Mouse (Mus musculus): ENCODE results near the gene Gpam. TPM values are rescaled to one million over a fixed set of nuclear protein-coding genes. Genes with fewer than 3 reads are reported as not detected.

The Gpam gene
- total RNA-seq, 2 experiments from 2014 or later: 40.9 to 44.5 TPM

DNA sequence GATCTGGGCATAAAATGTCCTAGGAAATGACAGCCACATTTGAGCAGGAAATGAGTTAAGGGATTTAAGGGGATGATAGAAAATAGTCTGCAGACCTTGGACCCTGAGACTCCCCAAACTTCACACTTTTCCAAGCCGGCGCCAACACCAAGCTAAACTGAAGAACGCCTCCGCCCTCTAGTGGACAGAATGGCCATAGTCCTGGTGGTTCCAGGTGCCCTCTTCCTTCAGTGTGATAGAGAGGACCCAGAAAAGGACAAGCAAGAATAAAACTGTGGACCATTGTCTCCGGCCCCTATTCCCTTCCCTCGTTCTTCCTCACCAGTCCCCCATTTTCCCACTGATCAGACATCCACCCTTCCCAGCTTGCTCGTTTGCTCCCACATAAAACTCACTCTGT is 66.1 kb downstream of the Gpam start:
- peak; percentile 89 for TF ChIP-seq CTCF (conservative IDR thresholded peaks at IDR 0.05)
- peak; percentile 60 to 78 for DNase-seq (ENCODE audit: low spot score in 2 of 2)
- no peak overlapping the region for H3K4me3 ChIP-seq
- no peak overlapping the region for H3K27ac ChIP-seq

DNA sequence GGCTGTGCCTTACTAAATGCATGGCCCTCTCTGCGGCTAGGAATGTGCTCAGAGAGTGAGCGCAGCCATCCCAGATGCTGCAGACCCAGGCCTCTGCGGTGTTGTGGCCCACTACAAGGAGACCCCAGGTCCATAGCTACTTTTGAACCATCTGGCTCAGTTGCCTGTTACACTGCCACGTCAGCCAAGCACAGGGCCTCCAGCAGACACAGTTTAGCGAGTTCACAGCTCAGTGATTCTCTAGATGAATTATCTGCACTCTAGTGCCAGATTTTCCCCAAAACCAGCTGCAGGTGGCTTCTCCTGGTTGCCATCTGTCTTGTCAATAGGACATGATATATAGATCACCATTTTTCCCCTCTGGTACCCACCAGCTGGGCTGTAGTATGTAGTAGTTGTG is 69.6 kb downstream of the Gpam start:
- Histone ChIP-seq H3K4me3 (no peak overlapping the region), H3K27ac (no peak overlapping the region)
- no peak for DNase-seq (ENCODE audit: low spot score in 2 of 2)
- no peak for TF ChIP-seq CTCF (conservative IDR thresholded peaks at IDR 0.05)

DNA sequence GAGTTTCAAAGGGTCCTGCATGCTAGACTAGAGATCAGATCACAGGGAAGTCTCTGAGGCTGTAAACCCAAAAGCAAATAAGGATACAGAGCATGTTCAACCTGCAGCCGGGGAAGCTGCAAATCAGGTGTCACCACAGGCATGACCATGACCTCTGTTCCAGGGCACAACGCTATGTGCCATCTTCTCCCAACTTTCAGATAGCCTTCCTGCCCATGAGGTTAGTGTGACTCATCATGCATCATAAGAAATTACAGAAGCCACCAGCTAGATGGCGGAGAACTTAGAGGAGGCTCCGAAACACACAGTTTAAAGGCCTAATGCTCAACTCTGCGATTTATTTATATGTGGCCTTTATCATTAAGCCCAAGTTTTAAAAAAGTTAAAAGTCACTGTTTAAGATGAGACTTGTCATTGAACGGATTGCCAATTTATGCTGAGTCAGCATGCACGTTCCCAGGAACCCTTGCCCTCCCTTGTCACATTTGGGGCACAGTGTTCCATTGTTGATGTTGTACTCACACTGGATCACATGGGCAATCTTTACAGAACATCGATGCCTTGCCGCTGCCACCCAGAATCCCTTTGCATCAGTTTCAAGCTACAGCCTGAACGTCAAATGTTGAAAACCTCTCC is 71.3 kb downstream of the Gpam start:
- no peak overlapping the region for H3K27ac ChIP-seq
- H3K4me3 ChIP-seq: no peak overlapping the region
- no peak for TF ChIP-seq CTCF (conservative IDR thresholded peaks at IDR 0.05)
- DNase-seq (ENCODE audit: low spot score in 2 of 2): no peak

DNA sequence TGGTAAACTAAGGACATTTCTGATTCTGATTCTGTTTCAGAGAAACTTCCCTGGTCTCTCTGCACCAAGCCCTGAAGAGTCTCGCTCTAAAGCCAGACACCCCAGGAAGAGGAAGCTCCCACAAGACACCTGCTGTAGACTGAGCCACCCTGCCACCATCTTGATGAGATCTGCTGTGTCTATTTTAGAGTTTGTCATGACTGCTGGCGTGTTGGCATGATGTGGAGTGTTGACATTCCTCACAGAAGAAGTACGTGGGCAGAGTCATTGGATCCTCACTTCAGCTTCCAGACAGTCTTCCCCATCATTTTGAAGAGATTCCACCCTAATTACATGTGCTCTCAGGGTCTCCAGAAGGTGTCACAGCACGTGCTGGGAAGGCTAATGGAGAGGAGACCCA is 73.9 kb downstream of the Gpam start:
- H3K4me3 ChIP-seq: no peak overlapping the region
- H3K27ac ChIP-seq: no peak overlapping the region
- no peak for TF ChIP-seq CTCF (conservative IDR thresholded peaks at IDR 0.05)
- peak; percentile 33 to 52 for DNase-seq (ENCODE audit: low spot score in 2 of 2)

DNA sequence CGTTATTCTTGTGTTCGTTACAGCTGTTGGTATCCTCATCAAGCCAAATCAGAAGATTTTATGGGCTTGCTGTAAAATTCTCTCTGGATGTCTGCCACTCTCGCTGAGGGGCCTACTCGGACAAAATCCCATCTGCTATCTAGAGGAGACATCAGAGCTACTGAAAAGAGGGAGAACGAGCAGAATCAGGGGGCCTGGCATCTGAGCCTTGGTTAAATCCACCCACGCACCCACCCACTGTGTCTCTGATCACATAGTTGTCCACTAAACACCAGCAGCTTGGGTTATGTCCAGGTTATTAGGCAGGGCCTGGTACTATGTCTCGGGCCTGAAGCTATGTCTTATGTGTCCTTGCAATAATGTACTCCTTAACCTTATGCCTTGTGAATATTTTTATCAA is 89.6 kb downstream of the Gpam start:
- no peak for DNase-seq (ENCODE audit: low spot score in 2 of 2)
- H3K27ac ChIP-seq: no peak overlapping the region
- H3K4me3 ChIP-seq: no peak overlapping the region
- no peak for TF ChIP-seq CTCF (conservative IDR thresholded peaks at IDR 0.05)

DNA sequence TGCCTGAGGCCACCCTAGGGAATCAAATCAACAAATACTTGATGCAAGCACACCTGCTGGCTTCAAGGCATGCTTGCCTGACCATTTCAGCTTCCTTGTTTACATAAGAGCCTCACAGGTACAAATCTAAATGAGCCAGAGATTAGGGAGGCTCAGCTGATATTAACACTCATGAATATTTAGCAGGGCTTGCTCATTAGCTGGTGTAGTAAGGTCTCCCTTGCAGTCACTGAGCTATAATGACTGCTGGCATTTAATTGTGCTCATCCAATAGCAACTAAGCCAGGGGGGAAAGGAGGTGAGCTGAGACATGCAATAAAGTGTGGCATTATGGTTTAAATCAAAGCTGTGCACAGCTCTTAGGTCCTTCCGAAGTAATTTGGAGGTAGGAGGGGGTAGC is 108.2 kb downstream of the Gpam start:
- no peak for TF ChIP-seq CTCF (conservative IDR thresholded peaks at IDR 0.05)
- Histone ChIP-seq H3K4me3 (no peak overlapping the region), H3K27ac (no peak overlapping the region)
- no peak for DNase-seq (ENCODE audit: low spot score in 2 of 2)

Other genes with a start within 250 kb of the Gpam start
- under 1 TPM in 1 of 2 experiments, not detected in 1; 0.15 TPM for gene Tectb, start 53.5 kb upstream of the Gpam start, total RNA-seq (2021)
- 1 to 10 TPM in 1 of 2 experiments, under 1 TPM in 1; 0.69 to 1.0 TPM for gene Gucy2g, start 114.0 kb upstream of the Gpam start, total RNA-seq (2021)
- gene Acsl5, start 124.7 kb upstream of the Gpam start, total RNA-seq (2021): 10 to 100 TPM; 33.6 to 42.2 TPM
- gene Zdhhc6, start 188.8 kb upstream of the Gpam start, total RNA-seq (2021): 10 to 100 TPM; 28.3 to 29.2 TPM
- 10 to 100 TPM; 57.6 to 60.4 TPM for gene Vti1a, start 189.1 kb upstream of the Gpam start, total RNA-seq (2021)

Measured in layer of hippocampus, adult 2 months (tissue).